8 mouse cellular contexts compared by ENCODE assay signal in the genomic region with DNA sequence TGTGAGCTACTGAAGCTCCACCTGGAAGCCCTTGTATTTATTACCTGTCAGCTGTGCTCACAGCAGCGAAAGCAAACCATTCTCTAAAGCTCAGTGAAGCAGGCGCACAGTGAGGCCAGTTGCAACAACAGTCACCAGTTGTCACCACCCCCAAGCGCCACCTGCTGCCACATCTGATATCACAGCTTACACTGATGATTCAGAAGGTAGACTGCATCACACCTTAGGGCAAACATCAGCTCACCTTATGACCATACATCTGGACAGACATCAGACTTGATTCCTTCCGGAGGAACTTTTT.
DNase-seq lines count a peak whose midpoint lies in the region; ATAC-seq and TF ChIP-seq lines count a peak whose summit lies in the region.

No protein-coding gene starts in this region.

- no peaks in the 10 kb centered on the region for H3K27me3 ChIP-seq in heart, postnatal 0 days (ENCODE audit: control insufficient read depth, insufficient read depth, low read length)
- no peaks in the 10 kb centered on the region for H3K27me3 ChIP-seq in heart, embryonic 12.5 days (replicated peaks)
- H3K27me3 ChIP-seq in ES-Bruce4 (ENCODE audit: control insufficient read depth, insufficient read depth, low read length, poor library complexity, severe bottlenecking), result no peaks in the 10 kb centered on the region
- H3K27me3 ChIP-seq in intestine, postnatal 0 days (replicated peaks; ENCODE audit: control insufficient read depth, insufficient read depth, low read length), result no peaks in the 10 kb centered on the region
- no peaks in the 10 kb centered on the region for H3K27me3 ChIP-seq in liver, embryonic 16.5 days (ENCODE audit: control insufficient read depth, insufficient read depth, low read depth, low read length)

- no peaks in the 10 kb centered on the region for H3K36me3 ChIP-seq in heart, postnatal 0 days (replicated peaks; ENCODE audit: control insufficient read depth, insufficient read depth, low read length)
- H3K36me3 ChIP-seq in heart, embryonic 12.5 days, result no peaks in the 10 kb centered on the region
- no peaks in the 10 kb centered on the region for H3K36me3 ChIP-seq in ES-Bruce4 (ENCODE audit: control insufficient read depth, insufficient read depth, low read length, poor library complexity, severe bottlenecking)
- no peaks in the 10 kb centered on the region for H3K36me3 ChIP-seq in intestine, postnatal 0 days (ENCODE audit: control insufficient read depth, insufficient read depth)
- no peaks in the 10 kb centered on the region for H3K36me3 ChIP-seq in liver, embryonic 16.5 days (ENCODE audit: control insufficient read depth, insufficient read depth)

- TF ChIP-seq CTCF in heart, postnatal 0 days (IDR thresholded peaks at IDR 0.05; ENCODE audit: low read depth), result peak; percentile 58
- TF ChIP-seq CTCF in ES-Bruce4 (IDR thresholded peaks at IDR 0.05; ENCODE audit: low read depth, low read length), result peak; percentile 83
- peak; percentile 91 for TF ChIP-seq CTCF in intestine, postnatal 0 days (IDR thresholded peaks at IDR 0.05; ENCODE audit: low read depth)

- WGBS in heart, postnatal 0 days, result 72% methylated on average over 4 of the region's 4 CpGs
- WGBS in heart, embryonic 12.5 days, result 59% methylated on average over 4 of the region's 4 CpGs
- WGBS in intestine, postnatal 0 days, result 33% methylated on average over 4 of the region's 4 CpGs
- WGBS in liver, embryonic 16.5 days (ENCODE audit: insufficient replicate concordance), result 48% methylated on average over 4 of the region's 4 CpGs

- TF ChIP-seq POLR2A in ES-Bruce4 (IDR thresholded peaks at IDR 0.05; ENCODE audit: insufficient read depth, low read length), result no peak

- peaks cover 32% of the 10 kb centered on the region for H3K4me1 ChIP-seq in heart, postnatal 0 days (ENCODE audit: control insufficient read depth, insufficient read depth)
- peaks cover 42% of the 10 kb centered on the region for H3K4me1 ChIP-seq in heart, embryonic 12.5 days (replicated peaks)
- no peaks in the 10 kb centered on the region for H3K4me1 ChIP-seq in ES-Bruce4 (ENCODE audit: control insufficient read depth, insufficient read depth, low read length)
- H3K4me1 ChIP-seq in intestine, postnatal 0 days (replicated peaks; ENCODE audit: control insufficient read depth, insufficient read depth, low read length), result peaks cover 2% of the 10 kb centered on the region; the same call in 1 of the 2 replicates
- H3K4me1 ChIP-seq in liver, embryonic 16.5 days (ENCODE audit: control insufficient read depth, low read depth, low read length), result peaks cover 18% of the 10 kb centered on the region

- no peak overlapping the region for H3K4me2 ChIP-seq in heart, postnatal 0 days (ENCODE audit: low read depth, low read length)
- no peak overlapping the region for H3K4me2 ChIP-seq in heart, embryonic 12.5 days
- H3K4me2 ChIP-seq in intestine, postnatal 0 days (replicated peaks; ENCODE audit: low read depth), result peak overlapping the region; percentile 22; the same call in 1 of the 2 replicates
- peak overlapping the region; percentile 27; the same call in 1 of the 2 replicates for H3K4me2 ChIP-seq in liver, embryonic 16.5 days (ENCODE audit: low read depth, low read length)

- no peaks in the 10 kb centered on the region for H3K9me3 ChIP-seq in heart, postnatal 0 days (replicated peaks; ENCODE audit: control insufficient read depth, low read length)
- H3K9me3 ChIP-seq in heart, embryonic 12.5 days (replicated peaks), result no peaks in the 10 kb centered on the region
- no peaks in the 10 kb centered on the region for H3K9me3 ChIP-seq in ES-Bruce4 (replicated peaks; ENCODE audit: control insufficient read depth, insufficient read depth, low read length, poor library complexity, severe bottlenecking)
- no peaks in the 10 kb centered on the region for H3K9me3 ChIP-seq in intestine, postnatal 0 days (ENCODE audit: control insufficient read depth)
- H3K9me3 ChIP-seq in liver, embryonic 16.5 days (replicated peaks; ENCODE audit: control insufficient read depth, low read length), result no peaks in the 10 kb centered on the region

- no peak overlapping the region for H3K4me3 ChIP-seq in heart, postnatal 0 days (ENCODE audit: low read depth, low read length)
- H3K4me3 ChIP-seq in heart, embryonic 12.5 days, result no peak overlapping the region
- H3K4me3 ChIP-seq in ES-Bruce4 (ENCODE audit: low read depth, low read length), result no peak overlapping the region
- H3K4me3 ChIP-seq in intestine, postnatal 0 days (ENCODE audit: low read depth, low read length), result no peak overlapping the region
- H3K4me3 ChIP-seq in liver, embryonic 16.5 days (ENCODE audit: low read depth, low read length), result no peak overlapping the region

- no peak for ATAC-seq in heart, postnatal 0 days (ENCODE audit: insufficient read depth, low read depth)
- no peak for ATAC-seq in heart, embryonic 12.5 days (ENCODE audit: insufficient number of reproducible peaks, low FRiP score)
- peak; percentile 79 for ATAC-seq in intestine, postnatal 0 days
- peak; percentile 30; the same call in 1 of the 2 replicates for ATAC-seq in liver, embryonic 16.5 days (ENCODE audit: low read depth)

- DNase-seq in heart, postnatal 0 days (ENCODE audit: low spot score), result no peak
- peak; percentile 61 for DNase-seq in c-Kit-positive CD71-positive TER-119-negative erythroid progenitor cells, embryonic 14.5 days (ENCODE audit: low read depth)
- DNase-seq in retina, postnatal 1 day, result peak; percentile 60
- peak; percentile 83 for DNase-seq in urinary bladder, postnatal 14 days (ENCODE audit: low spot score)

- H3K27ac ChIP-seq in heart, postnatal 0 days (ENCODE audit: low read depth), result no peak overlapping the region
- H3K27ac ChIP-seq in heart, embryonic 12.5 days (ENCODE audit: poor library complexity, severe bottlenecking), result no peak overlapping the region
- no peak overlapping the region for H3K27ac ChIP-seq in ES-Bruce4 (ENCODE audit: insufficient read depth, low read length)
- H3K27ac ChIP-seq in intestine, postnatal 0 days (ENCODE audit: low read depth, low read length), result peak overlapping the region; percentile 67
- H3K27ac ChIP-seq in liver, embryonic 16.5 days (ENCODE audit: low read length), result peak overlapping the region; percentile 24; the same call in 1 of the 2 replicates

- no peak overlapping the region for H3K9ac ChIP-seq in heart, postnatal 0 days (replicated peaks; ENCODE audit: low read depth, low read length)
- no peak overlapping the region for H3K9ac ChIP-seq in heart, embryonic 12.5 days
- no peak overlapping the region for H3K9ac ChIP-seq in ES-Bruce4 (ENCODE audit: low read depth, poor library complexity, severe bottlenecking)
- H3K9ac ChIP-seq in intestine, postnatal 0 days (ENCODE audit: low read depth, low read length), result no peak overlapping the region
- H3K9ac ChIP-seq in liver, embryonic 16.5 days (ENCODE audit: low read depth, low read length), result no peak overlapping the region

- TF ChIP-seq EP300 in heart, postnatal 0 days (IDR thresholded peaks at IDR 0.05; ENCODE audit: low read depth), result no peak
- TF ChIP-seq EP300 in ES-Bruce4 (IDR thresholded peaks at IDR 0.05; ENCODE audit: insufficient read depth, low read depth, low read length), result 0 out of 2 replicates have a peak, but pooled peaks have one; percentile 34

Comparison
In these comparisons a context has a peak if more than half of its experiments do, and no peak if none do; other contexts are left out.
1. ATAC-seq: peak in intestine, postnatal 0 days (single experiment) and liver, embryonic 16.5 days (single experiment); none in heart, postnatal 0 days (single experiment) and heart, embryonic 12.5 days (single experiment).
2. H3K27ac ChIP-seq: peak in intestine, postnatal 0 days (single experiment) and liver, embryonic 16.5 days (single experiment); none in heart, postnatal 0 days (single experiment), heart, embryonic 12.5 days (single experiment) and ES-Bruce4 (single experiment).
3. H3K4me2 ChIP-seq: peak in intestine, postnatal 0 days (single experiment) and liver, embryonic 16.5 days (single experiment); none in heart, postnatal 0 days (single experiment) and heart, embryonic 12.5 days (single experiment).
4. Peak in every context shown above with its lines, with median percentiles within 50 percentile points of each other: CTCF ChIP-seq.